Mouse (Mus musculus): ENCODE measurements around the gene Gfpt1. TPM values are rescaled to one million over a fixed set of nuclear protein-coding genes. Genes with fewer than 3 reads are reported as not detected.
A peak's percentile ranks its signal among the peaks of the same experiment; 100 is the strongest.

Gfpt1 gene
- polyA plus RNA-seq, 1 experiment, result 48.1 TPM

- Histone ChIP-seq H3K9ac (ENCODE audit: low read depth, poor library complexity, severe bottlenecking) (no peak overlapping the region), H3K4me1 (ENCODE audit: control insufficient read depth, insufficient read depth, low read length) (no peaks in the 10 kb centered on the region), H3K27ac (ENCODE audit: insufficient read depth, low read length) (no peak overlapping the region), H3K36me3 (ENCODE audit: control insufficient read depth, insufficient read depth, low read length, poor library complexity, severe bottlenecking) (no peaks in the 10 kb centered on the region), H3K4me3 (ENCODE audit: low read depth, low read length) (no peak overlapping the region), H3K27me3 (ENCODE audit: control insufficient read depth, insufficient read depth, low read length, poor library complexity, severe bottlenecking) (no peaks in the 10 kb centered on the region), H3K9me3 (replicated peaks; ENCODE audit: control insufficient read depth, insufficient read depth, low read length, poor library complexity, severe bottlenecking) (no peaks in the 10 kb centered on the region)
- TF ChIP-seq POLR2A (IDR thresholded peaks at IDR 0.05; ENCODE audit: insufficient read depth, low read length), result no peak
- TF ChIP-seq CTCF (IDR thresholded peaks at IDR 0.05; ENCODE audit: low read depth, low read length), result no peak
- TF ChIP-seq EP300 (IDR thresholded peaks at IDR 0.05; ENCODE audit: insufficient read depth, low read depth, low read length), result no peak
Observed at GRCm38 (mm10) chr6:87119066-87119837, 76.6 kb downstream of the Gfpt1 start.

GRCm38 (mm10) chr6:87119975-87120374 lies 77.3 kb downstream of the Gfpt1 start:
- H3K27ac ChIP-seq (ENCODE audit: insufficient read depth, low read length), result no peak overlapping the region
- no peaks in the 10 kb centered on the region for H3K27me3 ChIP-seq (ENCODE audit: control insufficient read depth, insufficient read depth, low read length, poor library complexity, severe bottlenecking)
- H3K9me3 ChIP-seq (replicated peaks; ENCODE audit: control insufficient read depth, insufficient read depth, low read length, poor library complexity, severe bottlenecking), result no peaks in the 10 kb centered on the region
- TF ChIP-seq POLR2A (IDR thresholded peaks at IDR 0.05; ENCODE audit: insufficient read depth, low read length) (no peak), EP300 (IDR thresholded peaks at IDR 0.05; ENCODE audit: insufficient read depth, low read depth, low read length) (no peak), CTCF (IDR thresholded peaks at IDR 0.05; ENCODE audit: low read depth, low read length) (no peak)
- H3K9ac ChIP-seq (ENCODE audit: low read depth, poor library complexity, severe bottlenecking), result no peak overlapping the region
- no peak overlapping the region for H3K4me3 ChIP-seq (ENCODE audit: low read depth, low read length)
- H3K36me3 ChIP-seq (ENCODE audit: control insufficient read depth, insufficient read depth, low read length, poor library complexity, severe bottlenecking), result no peaks in the 10 kb centered on the region
- H3K4me1 ChIP-seq (ENCODE audit: control insufficient read depth, insufficient read depth, low read length), result no peaks in the 10 kb centered on the region

GRCm38 (mm10) chr6:87120661-87121060 lies 78.0 kb downstream of the Gfpt1 start:
- no peak overlapping the region for H3K4me3 ChIP-seq (ENCODE audit: low read depth, low read length)
- no peak overlapping the region for H3K27ac ChIP-seq (ENCODE audit: insufficient read depth, low read length)
- H3K4me1 ChIP-seq (ENCODE audit: control insufficient read depth, insufficient read depth, low read length), result no peaks in the 10 kb centered on the region
- no peaks in the 10 kb centered on the region for H3K9me3 ChIP-seq (replicated peaks; ENCODE audit: control insufficient read depth, insufficient read depth, low read length, poor library complexity, severe bottlenecking)
- H3K36me3 ChIP-seq (ENCODE audit: control insufficient read depth, insufficient read depth, low read length, poor library complexity, severe bottlenecking), result no peaks in the 10 kb centered on the region
- H3K9ac ChIP-seq (ENCODE audit: low read depth, poor library complexity, severe bottlenecking), result no peak overlapping the region
- TF ChIP-seq CTCF (IDR thresholded peaks at IDR 0.05; ENCODE audit: low read depth, low read length) (peak; percentile 34), EP300 (IDR thresholded peaks at IDR 0.05; ENCODE audit: insufficient read depth, low read depth, low read length) (no peak)
- no peaks in the 10 kb centered on the region for H3K27me3 ChIP-seq (ENCODE audit: control insufficient read depth, insufficient read depth, low read length, poor library complexity, severe bottlenecking)

- no peaks in the 10 kb centered on the region for H3K36me3 ChIP-seq (ENCODE audit: control insufficient read depth, insufficient read depth, low read length, poor library complexity, severe bottlenecking)
- H3K4me3 ChIP-seq (ENCODE audit: low read depth, low read length), result no peak overlapping the region
- H3K27me3 ChIP-seq (ENCODE audit: control insufficient read depth, insufficient read depth, low read length, poor library complexity, severe bottlenecking), result no peaks in the 10 kb centered on the region
- no peak overlapping the region for H3K9ac ChIP-seq (ENCODE audit: low read depth, poor library complexity, severe bottlenecking)
- no peaks in the 10 kb centered on the region for H3K4me1 ChIP-seq (ENCODE audit: control insufficient read depth, insufficient read depth, low read length)
- TF ChIP-seq EP300 (IDR thresholded peaks at IDR 0.05; ENCODE audit: insufficient read depth, low read depth, low read length) (no peak), POLR2A (IDR thresholded peaks at IDR 0.05; ENCODE audit: insufficient read depth, low read length) (no peak), CTCF (IDR thresholded peaks at IDR 0.05; ENCODE audit: low read depth, low read length) (no peak)
- H3K9me3 ChIP-seq (replicated peaks; ENCODE audit: control insufficient read depth, insufficient read depth, low read length, poor library complexity, severe bottlenecking), result no peaks in the 10 kb centered on the region
- H3K27ac ChIP-seq (ENCODE audit: insufficient read depth, low read length), result no peak overlapping the region
Observed at GRCm38 (mm10) chr6:87121961-87122360, 79.3 kb downstream of the Gfpt1 start.

GRCm38 (mm10) chr6:87123406-87123805 lies 80.8 kb downstream of the Gfpt1 start:
- H3K27me3 ChIP-seq (ENCODE audit: control insufficient read depth, insufficient read depth, low read length, poor library complexity, severe bottlenecking), result no peaks in the 10 kb centered on the region

GRCm38 (mm10) chr6:87123973-87124372 lies 81.3 kb downstream of the Gfpt1 start:
- no peak for TF ChIP-seq CTCF (IDR thresholded peaks at IDR 0.05; ENCODE audit: low read depth, low read length)
- no peaks in the 10 kb centered on the region for H3K4me1 ChIP-seq (ENCODE audit: control insufficient read depth, insufficient read depth, low read length)
- no peak overlapping the region for H3K4me3 ChIP-seq (ENCODE audit: low read depth, low read length)
- no peaks in the 10 kb centered on the region for H3K36me3 ChIP-seq (ENCODE audit: control insufficient read depth, insufficient read depth, low read length, poor library complexity, severe bottlenecking)
- H3K9ac ChIP-seq (ENCODE audit: low read depth, poor library complexity, severe bottlenecking), result no peak overlapping the region
- H3K27me3 ChIP-seq (ENCODE audit: control insufficient read depth, insufficient read depth, low read length, poor library complexity, severe bottlenecking), result no peaks in the 10 kb centered on the region
- no peaks in the 10 kb centered on the region for H3K9me3 ChIP-seq (replicated peaks; ENCODE audit: control insufficient read depth, insufficient read depth, low read length, poor library complexity, severe bottlenecking)
- H3K27ac ChIP-seq (ENCODE audit: insufficient read depth, low read length), result no peak overlapping the region

More at GRCm38 (mm10) chr6:87123406-87123805, 80.8 kb downstream of the Gfpt1 start:
- no peak for TF ChIP-seq EP300 (IDR thresholded peaks at IDR 0.05; ENCODE audit: insufficient read depth, low read depth, low read length)
- TF ChIP-seq CTCF (IDR thresholded peaks at IDR 0.05; ENCODE audit: low read depth, low read length), result no peak
- TF ChIP-seq POLR2A (IDR thresholded peaks at IDR 0.05; ENCODE audit: insufficient read depth, low read length), result no peak
- Histone ChIP-seq H3K9me3 (replicated peaks; ENCODE audit: control insufficient read depth, insufficient read depth, low read length, poor library complexity, severe bottlenecking) (no peaks in the 10 kb centered on the region), H3K36me3 (ENCODE audit: control insufficient read depth, insufficient read depth, low read length, poor library complexity, severe bottlenecking) (no peaks in the 10 kb centered on the region), H3K4me3 (ENCODE audit: low read depth, low read length) (no peak overlapping the region), H3K4me1 (ENCODE audit: control insufficient read depth, insufficient read depth, low read length) (no peaks in the 10 kb centered on the region), H3K9ac (ENCODE audit: low read depth, poor library complexity, severe bottlenecking) (no peak overlapping the region), H3K27ac (ENCODE audit: insufficient read depth, low read length) (no peak overlapping the region)
